ENCODE assay signal across 25 mouse cellular contexts in genomic region chr10:68965271-68965670, GRCm38 (mm10).
"Had no signal": no experiment of that assay in that cellular context is flagged by ENCODE, and none has a peak within 500 bp of the region (broad histone marks: within the 10 kb centered on the region; RNA-seq: fewer than 3 reads in every experiment).

No protein-coding gene starts in this region.

- H3K4me1 ChIP-seq: heart, embryonic 13.5 days; heart, embryonic 15.5 days; kidney, embryonic 15.5 days; limb, embryonic 15.5 days; liver, embryonic 12.5 days had no signal

- H3K9ac ChIP-seq: heart, embryonic 13.5 days; heart, embryonic 15.5 days; hindbrain, embryonic 15.5 days; kidney, embryonic 15.5 days; limb, embryonic 13.5 days; limb, embryonic 15.5 days; liver, embryonic 12.5 days; liver, embryonic 14.5 days had no signal

- H3K27me3 ChIP-seq: heart, embryonic 13.5 days; heart, embryonic 15.5 days; hindbrain, embryonic 15.5 days; kidney, embryonic 15.5 days; limb, embryonic 13.5 days; limb, embryonic 15.5 days; liver, embryonic 12.5 days had no signal

- H3K4me3 ChIP-seq: heart, embryonic 13.5 days; heart, embryonic 15.5 days; hindbrain, embryonic 15.5 days; kidney, embryonic 15.5 days; limb, embryonic 13.5 days; limb, embryonic 15.5 days; liver, embryonic 12.5 days had no signal

- H3K9me3 ChIP-seq: heart, embryonic 13.5 days; heart, embryonic 15.5 days; hindbrain, embryonic 15.5 days; kidney, embryonic 15.5 days; limb, embryonic 13.5 days; limb, embryonic 15.5 days had no signal

- H3K4me2 ChIP-seq: heart, embryonic 11.5 days; heart, embryonic 13.5 days; heart, embryonic 15.5 days; hindbrain, embryonic 15.5 days; kidney, embryonic 15.5 days; limb, embryonic 13.5 days; limb, embryonic 15.5 days; liver, embryonic 12.5 days had no signal

- H3K27ac ChIP-seq: heart, embryonic 13.5 days; heart, embryonic 15.5 days; hindbrain, embryonic 15.5 days; hindbrain, postnatal 0 days; kidney, embryonic 15.5 days; kidney, postnatal 0 days; limb, embryonic 13.5 days; limb, embryonic 15.5 days; liver, embryonic 12.5 days; liver, embryonic 14.5 days had no signal

- ATAC-seq: hindbrain, postnatal 0 days; intestine, embryonic 16.5 days; liver, embryonic 12.5 days had no signal

- DNase-seq: gastrocnemius, postnatal 14 days; heart, adult 18-20 months; heart, postnatal 14 days; heart, postnatal 36 days; kidney, adult 11 months; kidney, adult 2 months; kidney, adult 9 months; kidney, postnatal 14 days; kidney, postnatal 36 days; layer of hippocampus, adult 9-11 months; layer of hippocampus, postnatal 36 days; left cerebral cortex, postnatal 4 days; lung, adult 18-20 months had no signal

- H3K36me3 ChIP-seq: heart, embryonic 13.5 days; heart, embryonic 15.5 days; hindbrain, embryonic 15.5 days; kidney, embryonic 15.5 days; limb, embryonic 13.5 days; limb, embryonic 15.5 days; liver, embryonic 12.5 days had no signal
